Mouse (Mus musculus) MEL (cell line): ENCODE measurements around the gene Clk3. TPM values are rescaled to one million over a fixed set of nuclear protein-coding genes. Genes with fewer than 3 reads are reported as not detected.

Experiments
- DNase-seq: peaks from one replicate; pipeline ENCODE4 v3.0.0; 2011; ENCODE audit warnings: low read depth, low spot score
- H3K27ac ChIP-seq: 2 replicates; pipeline ENCODE4 v1.5.1; 2012; ENCODE audit warnings: low read depth, mild to moderate bottlenecking, control low read depth, low read length, moderate library complexity; ENCODE audit not compliant: control insufficient read depth
- H3K27me3 ChIP-seq, 2 experiments: fragments of 150-350 bp in 1 of 2; sonication (generic) in 1 of 2; 2 replicates each; pipeline ENCODE4 v1.6.1; 2012; ENCODE audit warnings: low read length in 2 of 2, mild to moderate bottlenecking in 2 of 2, improper control_type of control experiment in 1 of 2, moderate library complexity in 1 of 2; ENCODE audit not compliant: insufficient read depth in 2 of 2, control insufficient read depth in 1 of 2
- H3K36me3 ChIP-seq, 2 experiments: 2 replicates each; pipeline ENCODE4 v1.6.1; 2012 to 2014; ENCODE audit warnings: low read length in 2 of 2, improper control_type of control experiment in 1 of 2, inconsistent platforms in 1 of 2, mild to moderate bottlenecking in 1 of 2; ENCODE audit not compliant: insufficient read depth in 2 of 2, control insufficient read depth in 1 of 2
- H3K4me1 ChIP-seq, 2 experiments: fragments of 150-350 bp in 1 of 2; sonication (generic) in 1 of 2; 2 replicates each; pipeline ENCODE4 v1.6.1; 2012; ENCODE audit warnings: low read length in 2 of 2, improper control_type of control experiment in 1 of 2, mild to moderate bottlenecking in 1 of 2; ENCODE audit not compliant: insufficient read depth in 2 of 2, control insufficient read depth in 1 of 2
- H3K4me3 ChIP-seq, 2 experiments: fragments of 150-350 bp in 1 of 2; sonication (generic) in 1 of 2; 2 replicates each; pipeline ENCODE4 v1.5.1; 2012; ENCODE audit warnings: low read depth in 2 of 2, low read length in 2 of 2, mild to moderate bottlenecking in 2 of 2, moderate library complexity in 2 of 2, control low read depth in 1 of 2, improper control_type of control experiment in 1 of 2; ENCODE audit not compliant: control insufficient read depth in 1 of 2, insufficient read depth in 1 of 2
- H3K79me2 ChIP-seq: 2 replicates; pipeline ENCODE4 v1.6.1; 2012; ENCODE audit warnings: mild to moderate bottlenecking, low read length, moderate library complexity; ENCODE audit not compliant: control insufficient read depth, poor library complexity, insufficient read depth
- H3K9ac ChIP-seq: 2 replicates; pipeline ENCODE4 v1.6.1; 2012; ENCODE audit warnings: low read depth, mild to moderate bottlenecking, control low read depth, low read length, moderate library complexity; ENCODE audit not compliant: control insufficient read depth, poor library complexity, severe bottlenecking
- H3K9me3 ChIP-seq: fragments of 150-350 bp; sonication (generic); replicated peaks from 2 replicates; pipeline ENCODE4 v1.6.1; 2012; ENCODE audit warnings: mild to moderate bottlenecking, low read length, improper control_type of control experiment, moderate library complexity; ENCODE audit not compliant: insufficient read depth
- BHLHE40 ChIP-seq: IDR thresholded peaks from 2 replicates; pipeline ENCODE4 v1.6.1; 2012; ENCODE audit warnings: low read depth, mild to moderate bottlenecking, inconsistent platforms, low read length, improper control_type of control experiment, borderline replicate concordance
- ELF1 ChIP-seq: IDR thresholded peaks from 2 replicates; pipeline ENCODE4 v1.6.1; 2014; ENCODE audit warnings: low read depth, mild to moderate bottlenecking, inconsistent platforms, low read length, improper control_type of control experiment, moderate library complexity
- EP300 ChIP-seq, 2 experiments: IDR thresholded peaks; 2 replicates each; pipeline ENCODE4 v1.6.1; 2011; ENCODE audit warnings: improper control_type of control experiment in 2 of 2, low read length in 2 of 2, low read depth in 1 of 2, mild to moderate bottlenecking in 1 of 2
- ETS1 ChIP-seq: IDR thresholded peaks from 2 replicates; pipeline ENCODE4 v1.6.1; 2012; ENCODE audit warnings: low read depth, mild to moderate bottlenecking, inconsistent platforms, low read length, improper control_type of control experiment, moderate library complexity
- GATA1 ChIP-seq: IDR thresholded peaks from 2 replicates; pipeline ENCODE4 v1.6.1; 2011; ENCODE audit warnings: low read depth, low read length, improper control_type of control experiment
- JUND ChIP-seq: IDR thresholded peaks from 2 replicates; pipeline ENCODE4 v1.6.1; 2011; ENCODE audit warnings: low read depth, mild to moderate bottlenecking, improper control_type of control experiment, low read length
- KAT2A ChIP-seq: conservative IDR thresholded peaks from 2 replicates; pipeline ENCODE4 v1.6.1; 2012; ENCODE audit warnings: low read depth, low read length, improper control_type of control experiment, inconsistent platforms
- MAFK ChIP-seq: IDR thresholded peaks from 2 replicates; pipeline ENCODE4 v1.6.1; 2011; ENCODE audit warnings: low read depth, mild to moderate bottlenecking, low read length, improper control_type of control experiment, borderline replicate concordance
- MAX ChIP-seq: IDR thresholded peaks from 2 replicates; pipeline ENCODE4 v1.6.1; 2011; ENCODE audit warnings: low read length, improper control_type of control experiment
- MXI1 ChIP-seq: IDR thresholded peaks from 2 replicates; pipeline ENCODE4 v1.6.1; 2011; ENCODE audit warnings: mild to moderate bottlenecking, low read depth, low read length, improper control_type of control experiment
- MYB ChIP-seq: IDR thresholded peaks from 2 replicates; pipeline ENCODE4 v1.6.1; 2011; ENCODE audit warnings: mild to moderate bottlenecking, low read depth, low read length, improper control_type of control experiment
- NRF1 ChIP-seq: IDR thresholded peaks from 2 replicates; pipeline ENCODE4 v1.6.1; 2014; ENCODE audit warnings: low read depth, mild to moderate bottlenecking, inconsistent platforms, low read length, improper control_type of control experiment, moderate library complexity; ENCODE audit not compliant: poor library complexity, insufficient read depth, severe bottlenecking
- POLR2AphosphoS5 ChIP-seq: IDR thresholded peaks from 2 replicates; pipeline ENCODE4 v1.6.1; 2012; ENCODE audit warnings: low read depth, borderline replicate concordance, mild to moderate bottlenecking, inconsistent platforms, low read length, moderate library complexity, mixed read lengths
- RCOR1 ChIP-seq: IDR thresholded peaks from 2 replicates; pipeline ENCODE4 v1.6.1; 2012; ENCODE audit warnings: low read depth, mild to moderate bottlenecking, inconsistent platforms, low read length, improper control_type of control experiment
- SIN3A ChIP-seq: IDR thresholded peaks from 2 replicates; pipeline ENCODE4 v1.6.1; 2012; ENCODE audit warnings: low read length, improper control_type of control experiment, inconsistent platforms
- SMC3 ChIP-seq: IDR thresholded peaks from 2 replicates; pipeline ENCODE4 v1.6.1; 2011; ENCODE audit warnings: low read depth, low read length, improper control_type of control experiment
- TAL1 ChIP-seq: IDR thresholded peaks from 2 replicates; pipeline ENCODE4 v1.6.1; 2012; ENCODE audit warnings: mild to moderate bottlenecking, inconsistent platforms, low read length, moderate library complexity, mixed read lengths
- TCF12 ChIP-seq: IDR thresholded peaks from 2 replicates; pipeline ENCODE4 v1.6.1; 2014; ENCODE audit warnings: low read depth, mild to moderate bottlenecking, inconsistent platforms, low read length, improper control_type of control experiment, moderate library complexity
- USF1 ChIP-seq: IDR thresholded peaks from 2 replicates; pipeline ENCODE4 v1.6.1; 2014; ENCODE audit warnings: low read depth, mild to moderate bottlenecking, inconsistent platforms, low read length, improper control_type of control experiment, moderate library complexity
- USF2 ChIP-seq, 2 experiments: IDR thresholded peaks; 2 replicates each; pipeline ENCODE4 v1.6.1; 2011 to 2012; ENCODE audit warnings: improper control_type of control experiment in 2 of 2, low read length in 2 of 2, borderline replicate concordance in 1 of 2, inconsistent platforms in 1 of 2, low read depth in 1 of 2, mild to moderate bottlenecking in 1 of 2; ENCODE audit not compliant: insufficient read depth in 1 of 2
- polyA plus RNA-seq, 2 experiments: library from polyadenylated mRNA; stranded (reverse) in 1 of 2; unstranded in 1 of 2; fragments of >175 nt in 1 of 2; fragments of >200 nt in 1 of 2; gene quantifications; 2 replicates each; pipeline versions ENCODE4 v1.2.1 to v1.2.4; 2012; ENCODE audit warnings: low replicate concordance in 2 of 2, low read depth in 1 of 2; ENCODE audit not compliant: insufficient read length in 2 of 2, insufficient read depth in 1 of 2, missing spikeins in 1 of 2
- total RNA-seq: library from RNA; depleted of rRNA; stranded (reverse); fragments of 300-350 nt; gene quantifications from 2 replicates; pipeline ENCODE4 v1.2.3, GENCODE M21; 2012; rRNA removed

The Clk3 gene
- total and polyA plus RNA-seq, 3 experiments, result 31.2 to 65.6 TPM; not detected in 1

- TF ChIP-seq MXI1 (no peak), TCF12 (peak; percentile 29; the same call in 1 of the 2 replicates), ETS1 (0 out of 2 replicates have a peak, but pooled peaks have one; percentile 45), USF2 (IDR thresholded peaks at IDR 0.05; ENCODE audit: borderline replicate concordance in 1 of 2, insufficient read depth in 1 of 2, low read depth in 1 of 2, low read length in 2 of 2) (no peak), MAFK (no peak), SIN3A (peak; percentile 69), POLR2AphosphoS5 (no peak), SMC3 (no peak)
- TF ChIP-seq, all 39 proteins: peak for 10
Measured at GRCm38 (mm10) chr9:57708068-57708719, 57.5 kb downstream of the Clk3 start, which contains the start of gene Edc3 (continued).

GRCm38 (mm10) chr9:57706496-57706895, 59.2 kb downstream of the Clk3 start:
- Histone ChIP-seq H3K27me3 (peaks cover 1 to 2% of the 10 kb centered on the region in 2 experiments), H3K4me1 (peaks cover 0 to 3% of the 10 kb centered on the region in 2 experiments; a peak in 1 of 4 replicates), H3K9me3 (no peaks in the 10 kb centered on the region), H3K9ac (no peak overlapping the region), H3K79me2 (peaks cover 22% of the 10 kb centered on the region), H3K27ac (no peak overlapping the region), H3K4me3 (no peak overlapping the region), H3K36me3 (peaks cover 0 to 8% of the 10 kb centered on the region in 2 experiments; a peak in 2 of 4 replicates)
- no peak for TF ChIP-seq MAX
- no peak for TF ChIP-seq USF2 (IDR thresholded peaks at IDR 0.05; ENCODE audit: borderline replicate concordance in 1 of 2, insufficient read depth in 1 of 2, low read depth in 1 of 2, low read length in 2 of 2)
- TF ChIP-seq MYB, result no peak
- no peak for TF ChIP-seq POLR2AphosphoS5
- TF ChIP-seq RCOR1, result no peak
- TF ChIP-seq ELF1, result no peak
- TF ChIP-seq KAT2A, result no peak
- no peak for TF ChIP-seq BHLHE40
- no peak for TF ChIP-seq TAL1
- TF ChIP-seq SIN3A, result no peak
- no peak for TF ChIP-seq GATA1
- no peak for TF ChIP-seq EP300 (IDR thresholded peaks at IDR 0.05; ENCODE audit: low read depth in 1 of 2, low read length in 2 of 2)
- no peak for TF ChIP-seq USF1
- no peak for TF ChIP-seq JUND
- no peak for TF ChIP-seq NRF1
- DNase-seq, result no peak

Other genes starting within 250 kb of the Clk3 start
- gene Cox5a, start 244.6 kb downstream of the Clk3 start, total RNA-seq, result 364 and 367 TPM in 2 replicates
- 100 to 1,000 TPM in 1 of 2 experiments, not detected in 1; 400 TPM for gene Cox5a, start 244.6 kb downstream of the Clk3 start, polyA plus RNA-seq
- 12.7 and 16.4 TPM in 2 replicates for gene Fam219b, start 228.3 kb downstream of the Clk3 start, total RNA-seq
- 10 to 100 TPM in 1 of 2 experiments, not detected in 1; 12.8 TPM for gene Fam219b, start 228.3 kb downstream of the Clk3 start, polyA plus RNA-seq
- 24.3 and 25.9 TPM in 2 replicates for gene Mpi, start 213.1 kb downstream of the Clk3 start, total RNA-seq
- gene Mpi, start 213.1 kb downstream of the Clk3 start, polyA plus RNA-seq, result 10 to 100 TPM in 1 of 2 experiments, not detected in 1; 37.7 TPM
- gene Scamp2, start 204.9 kb downstream of the Clk3 start, total RNA-seq, result 32.4 and 35.4 TPM in 2 replicates
- gene Scamp2, start 204.9 kb downstream of the Clk3 start, polyA plus RNA-seq, result 10 to 100 TPM in 1 of 2 experiments, not detected in 1; 51.4 TPM
- 4.3 and 5.0 TPM in 2 replicates for gene Ulk3, start 176.4 kb downstream of the Clk3 start, total RNA-seq
- 10 to 100 TPM in 1 of 2 experiments, not detected in 1; 11.9 TPM for gene Ulk3, start 176.4 kb downstream of the Clk3 start, polyA plus RNA-seq
- not detected in 2 replicates for gene Cplx3, start 159.6 kb downstream of the Clk3 start, total RNA-seq
- not detected for gene Cplx3, start 159.6 kb downstream of the Clk3 start, polyA plus RNA-seq
- 0.08 TPM in 1 of 2 replicates, not detected in the other for gene Lman1l, start 145.1 kb downstream of the Clk3 start, total RNA-seq
- gene Lman1l, start 145.1 kb downstream of the Clk3 start, polyA plus RNA-seq, result under 1 TPM in 1 of 2 experiments, not detected in 1; 0.11 TPM
- gene Csk, start 112.2 kb downstream of the Clk3 start, total RNA-seq, result 213 and 215 TPM in 2 replicates
- gene Csk, start 112.2 kb downstream of the Clk3 start, polyA plus RNA-seq, result 100 to 1,000 TPM in 1 of 2 experiments, not detected in 1; 338 TPM
- not detected in 2 replicates for gene Cyp1a2, start 82.2 kb downstream of the Clk3 start, total RNA-seq
- gene Cyp1a2, start 82.2 kb downstream of the Clk3 start, polyA plus RNA-seq, result not detected
- gene Cyp1a1, start 77.9 kb downstream of the Clk3 start, total RNA-seq, result 0.04 and 0.07 TPM in 2 replicates
- gene Cyp1a1, start 77.9 kb downstream of the Clk3 start, polyA plus RNA-seq, result under 1 TPM in 1 of 2 experiments, not detected in 1; 0.26 TPM
- 7.2 and 8.0 TPM in 2 replicates for gene Edc3, start 57.3 kb downstream of the Clk3 start, total RNA-seq
- gene Edc3, start 57.3 kb downstream of the Clk3 start, polyA plus RNA-seq, result 10 to 100 TPM in 1 of 2 experiments, not detected in 1; 25.7 TPM
- gene Arid3b, start 70.9 kb upstream of the Clk3 start, total RNA-seq, result 2.1 and 2.3 TPM in 2 replicates
- gene Arid3b, start 70.9 kb upstream of the Clk3 start, polyA plus RNA-seq, result 1 to 10 TPM in 1 of 2 experiments, not detected in 1; 7.4 TPM
- gene Ubl7, start 145.1 kb upstream of the Clk3 start, total RNA-seq, result 22.7 and 23.7 TPM in 2 replicates
- 10 to 100 TPM in 1 of 2 experiments, not detected in 1; 89.6 TPM for gene Ubl7, start 145.1 kb upstream of the Clk3 start, polyA plus RNA-seq
- not detected in 2 replicates for gene Sema7a, start 174.3 kb upstream of the Clk3 start, total RNA-seq
- gene Sema7a, start 174.3 kb upstream of the Clk3 start, polyA plus RNA-seq, result under 1 TPM in 1 of 2 experiments, not detected in 1; 0.03 TPM
- gene Cyp11a1, start 240.6 kb upstream of the Clk3 start, total RNA-seq, result not detected in 2 replicates
- not detected for gene Cyp11a1, start 240.6 kb upstream of the Clk3 start, polyA plus RNA-seq